Mouse (Mus musculus) embryonic facial prominence, embryonic 11.5 days (tissue): ENCODE results near the gene Uqcr10. TPM values are rescaled to one million over a fixed set of nuclear protein-coding genes. Genes with fewer than 3 reads are reported as not detected.

Experiments
- ATAC-seq: fragments of 200-750 bp; cut with Nextera tagmentation; replicated peaks from 2 replicates; pipeline ENCODE4 v1.8.0; 2017; ENCODE audit warnings: low read depth; ENCODE audit not compliant: insufficient number of reproducible peaks, low FRiP score, low TSS enrichment
- DNase-seq: peaks from one replicate; pipeline ENCODE4 v3.0.0-alpha.2; 2015; ENCODE audit warnings: low spot score
- H3K27ac ChIP-seq: fragments of 300-500 bp; sonication (generic); replicated peaks from 2 replicates; pipeline ENCODE4 v1.5.1; 2014; ENCODE audit warnings: mild to moderate bottlenecking, low read depth, low read length, control low read depth
- H3K27me3 ChIP-seq: fragments of 300-500 bp; sonication (generic); 2 replicates; pipeline ENCODE4 v1.6.1; 2014; ENCODE audit warnings: mild to moderate bottlenecking, low read length, moderate library complexity, mixed read lengths; ENCODE audit not compliant: control insufficient read depth, insufficient read depth
- H3K36me3 ChIP-seq: fragments of 300-500 bp; sonication (generic); replicated peaks from 2 replicates; pipeline ENCODE4 v1.6.1; 2014; ENCODE audit warnings: low read depth, mild to moderate bottlenecking, low read length, moderate library complexity, mixed read lengths; ENCODE audit not compliant: control insufficient read depth, insufficient read depth
- H3K4me1 ChIP-seq: fragments of 300-500 bp; sonication (generic); 2 replicates; pipeline ENCODE4 v1.6.1; 2014; ENCODE audit warnings: low read length, mixed read lengths; ENCODE audit not compliant: control insufficient read depth, insufficient read depth
- H3K4me2 ChIP-seq: fragments of 300-500 bp; sonication (generic); 2 replicates; pipeline ENCODE4 v1.6.1; 2014; ENCODE audit warnings: low read depth, mild to moderate bottlenecking, control low read depth, low read length, moderate library complexity
- H3K4me3 ChIP-seq: fragments of 300-500 bp; sonication (generic); 2 replicates; pipeline ENCODE4 v1.5.1; 2014; ENCODE audit warnings: low read depth, low read length, control low read depth
- H3K9ac ChIP-seq: fragments of 300-500 bp; sonication (generic); replicated peaks from 2 replicates; pipeline ENCODE4 v1.6.1; 2014; ENCODE audit warnings: mild to moderate bottlenecking, control low read depth, low read length
- H3K9me3 ChIP-seq: fragments of 300-500 bp; sonication (generic); replicated peaks from 2 replicates; pipeline ENCODE4 v1.6.1; 2016; ENCODE audit warnings: mild to moderate bottlenecking, low read length, inconsistent platforms, mixed read lengths; ENCODE audit not compliant: control insufficient read depth
- WGBS: fragments of 180-500 bp; shearing (Covaris S2); extraction: QIAGEN DNeasy Blood & Tissue Kit; methylation state at CpG from one replicate; pipeline ENCODE4 v1.1.7; 2014; 5-methylcytosine and 5-hydroxymethylcytosine counted together
- polyA plus RNA-seq: library from polyadenylated mRNA; unstranded; fragments of >200 nt; fragmentation: Nextera tagmentation; extraction: Ambion mirVana; gene quantifications from 2 replicates; pipeline ENCODE4 v1.2.1, GENCODE M21; 2014

The Uqcr10 gene
- polyA plus RNA-seq, 1 experiment from 2014 or later, result 564 TPM

- no peak overlapping the region for H3K4me3 ChIP-seq
- WGBS, result 84% methylated on average over 7 of the region's 7 CpGs
- no peaks in the 10 kb centered on the region for H3K4me1 ChIP-seq
- ATAC-seq, result no peak
- DNase-seq, result no peak
- no peaks in the 10 kb centered on the region for H3K27me3 ChIP-seq
- H3K36me3 ChIP-seq, result no peaks in the 10 kb centered on the region
- no peak overlapping the region for H3K9ac ChIP-seq
- no peaks in the 10 kb centered on the region for H3K9me3 ChIP-seq
- no peak overlapping the region for H3K27ac ChIP-seq
- no peak overlapping the region for H3K4me2 ChIP-seq
Measured at GRCm38 (mm10) chr11:4690353-4690752, 13.8 kb downstream of the Uqcr10 start.

GRCm38 (mm10) chr11:4688632-4689380, 15.3 kb downstream of the Uqcr10 start:
- DNase-seq (no peak), ATAC-seq (no peak)
- no peak overlapping the region for H3K4me3 ChIP-seq
- H3K9me3 ChIP-seq, result no peaks in the 10 kb centered on the region
- no peak overlapping the region for H3K9ac ChIP-seq
- H3K27me3 ChIP-seq, result no peaks in the 10 kb centered on the region
- no peaks in the 10 kb centered on the region for H3K4me1 ChIP-seq
- WGBS, result 74% methylated on average over 11 of the region's 11 CpGs
- no peaks in the 10 kb centered on the region for H3K36me3 ChIP-seq
- no peak overlapping the region for H3K4me2 ChIP-seq
- H3K27ac ChIP-seq, result no peak overlapping the region

GRCm38 (mm10) chr11:4687874-4688273, 16.3 kb downstream of the Uqcr10 start:
- Histone ChIP-seq H3K27ac (no peak overlapping the region), H3K9ac (no peak overlapping the region), H3K4me2 (no peak overlapping the region), H3K4me3 (no peak overlapping the region), H3K4me1 (no peaks in the 10 kb centered on the region), H3K27me3 (no peaks in the 10 kb centered on the region), H3K9me3 (no peaks in the 10 kb centered on the region), H3K36me3 (no peaks in the 10 kb centered on the region; the same call in 1 of the 2 replicates)
- WGBS, result 64% methylated on average over 3 of the region's 3 CpGs
- ATAC-seq (no peak), DNase-seq (no peak)

- H3K4me2 ChIP-seq, result no peak overlapping the region
- no peaks in the 10 kb centered on the region for H3K27me3 ChIP-seq
- H3K9me3 ChIP-seq, result no peaks in the 10 kb centered on the region
- DNase-seq, result no peak
- WGBS, result 84% methylated on average over 3 of the region's 3 CpGs
- ATAC-seq, result no peak
- H3K36me3 ChIP-seq, result no peaks in the 10 kb centered on the region; the same call in 1 of the 2 replicates
- H3K4me1 ChIP-seq, result no peaks in the 10 kb centered on the region
- no peak overlapping the region for H3K27ac ChIP-seq
- H3K4me3 ChIP-seq, result no peak overlapping the region
- no peak overlapping the region for H3K9ac ChIP-seq
Measured at GRCm38 (mm10) chr11:4687027-4687426, 17.1 kb downstream of the Uqcr10 start.

GRCm38 (mm10) chr11:4685510-4685909, 18.6 kb downstream of the Uqcr10 start:
- DNase-seq (no peak), ATAC-seq (no peak)
- no peak overlapping the region for H3K27ac ChIP-seq
- no peak overlapping the region for H3K4me2 ChIP-seq
- no peaks in the 10 kb centered on the region for H3K4me1 ChIP-seq
- 81% methylated on average over 5 of the region's 5 CpGs for WGBS
- H3K9ac ChIP-seq, result no peak overlapping the region
- H3K27me3 ChIP-seq, result no peaks in the 10 kb centered on the region
- no peak overlapping the region for H3K4me3 ChIP-seq
- H3K36me3 ChIP-seq, result no peaks in the 10 kb centered on the region; the same call in 1 of the 2 replicates
- H3K9me3 ChIP-seq, result no peaks in the 10 kb centered on the region

- H3K9me3 ChIP-seq, result no peaks in the 10 kb centered on the region
- no peaks in the 10 kb centered on the region; the same call in none of the 2 replicates for H3K36me3 ChIP-seq
- no peak for ATAC-seq
- no peak for DNase-seq
- no peaks in the 10 kb centered on the region for H3K27me3 ChIP-seq
- WGBS, result 92% methylated on average over 4 of the region's 4 CpGs
- no peak overlapping the region for H3K9ac ChIP-seq
- no peak overlapping the region for H3K4me3 ChIP-seq
- H3K27ac ChIP-seq, result no peak overlapping the region
- H3K4me1 ChIP-seq, result no peaks in the 10 kb centered on the region
- H3K4me2 ChIP-seq, result no peak overlapping the region
Measured at GRCm38 (mm10) chr11:4685071-4685470, 19.1 kb downstream of the Uqcr10 start.

GRCm38 (mm10) chr11:4684186-4684585, 20.0 kb downstream of the Uqcr10 start:
- ATAC-seq (no peak), DNase-seq (no peak)
- WGBS, result 79% methylated on average over 6 of the region's 6 CpGs
- Histone ChIP-seq H3K9ac (no peak overlapping the region), H3K4me1 (no peaks in the 10 kb centered on the region), H3K27me3 (no peaks in the 10 kb centered on the region), H3K36me3 (no peaks in the 10 kb centered on the region; the same call in none of the 2 replicates), H3K9me3 (no peaks in the 10 kb centered on the region), H3K4me3 (no peak overlapping the region), H3K4me2 (no peak overlapping the region), H3K27ac (no peak overlapping the region)

- Histone ChIP-seq H3K9ac (no peak overlapping the region), H3K36me3 (no peaks in the 10 kb centered on the region; the same call in none of the 2 replicates)
Measured at GRCm38 (mm10) chr11:4683516-4683915, 20.6 kb downstream of the Uqcr10 start.

More at GRCm38 (mm10) chr11:4683516-4683915, 20.6 kb downstream of the Uqcr10 start:
- Histone ChIP-seq H3K4me3 (no peak overlapping the region), H3K27ac (no peak overlapping the region), H3K9me3 (no peaks in the 10 kb centered on the region), H3K4me1 (no peaks in the 10 kb centered on the region), H3K27me3 (no peaks in the 10 kb centered on the region), H3K4me2 (no peak overlapping the region)
- DNase-seq (no peak), ATAC-seq (no peak)
- 93% methylated on average over 6 of the region's 6 CpGs for WGBS
